Mouse (Mus musculus) c-Kit-positive CD71-negative TER-119-negative erythroid progenitor cells, embryonic 14.5 days (primary cell): ENCODE measurements around the gene Il1rapl1.

ENCODE experiments used
- DNase-seq: peaks from one replicate; pipeline ENCODE4 v3.0.0-alpha.2; 2013; ENCODE audit warnings: low read depth

Gene Il1rapl1

DNA sequence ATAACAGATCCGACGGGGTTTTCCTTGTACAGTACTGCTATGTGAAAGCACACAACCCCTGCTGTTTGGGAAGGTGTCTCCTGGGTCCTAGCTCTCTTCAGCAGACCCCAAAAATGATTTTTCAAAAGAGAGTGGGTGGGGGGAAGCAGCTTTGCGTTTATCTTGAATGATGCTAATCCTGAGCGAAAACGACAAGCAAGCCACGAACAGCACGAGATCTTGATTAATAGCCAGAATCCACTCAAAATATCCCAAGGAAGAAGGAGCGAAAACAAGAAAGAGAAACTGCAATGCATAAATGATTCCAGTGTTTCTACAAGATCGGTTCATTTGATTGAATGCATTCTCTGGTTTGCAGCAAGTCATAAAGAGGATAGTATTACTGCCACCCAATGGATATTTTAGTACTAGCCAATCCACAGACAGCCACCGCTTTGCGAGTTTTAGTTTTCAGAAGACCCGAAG, at the start of gene Il1rapl1:
Il1rapl1 (minus strand) TSS at position 37 of the 465 bp plus-strand sequence.
- DNase-seq: no peak

DNA sequence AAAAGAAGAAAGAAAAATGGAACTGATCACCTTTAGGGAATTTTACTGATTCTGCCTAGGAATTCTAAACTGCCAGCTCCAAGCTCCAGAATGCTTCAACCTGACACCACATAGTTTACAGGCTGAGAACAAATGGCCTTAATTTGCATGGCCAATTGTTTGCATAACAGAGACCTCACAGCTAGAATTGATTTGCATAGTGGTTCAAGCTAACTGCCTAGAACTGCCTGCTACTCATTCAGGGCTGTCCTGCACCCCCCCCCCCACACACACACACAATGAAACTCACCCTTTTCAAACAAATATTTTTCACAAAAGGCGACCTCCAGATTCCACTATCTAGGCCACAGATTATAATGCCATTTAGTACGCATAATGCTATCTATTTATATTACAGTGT, 42.6 kb upstream of the Il1rapl1 start:
- no peak for DNase-seq

DNA sequence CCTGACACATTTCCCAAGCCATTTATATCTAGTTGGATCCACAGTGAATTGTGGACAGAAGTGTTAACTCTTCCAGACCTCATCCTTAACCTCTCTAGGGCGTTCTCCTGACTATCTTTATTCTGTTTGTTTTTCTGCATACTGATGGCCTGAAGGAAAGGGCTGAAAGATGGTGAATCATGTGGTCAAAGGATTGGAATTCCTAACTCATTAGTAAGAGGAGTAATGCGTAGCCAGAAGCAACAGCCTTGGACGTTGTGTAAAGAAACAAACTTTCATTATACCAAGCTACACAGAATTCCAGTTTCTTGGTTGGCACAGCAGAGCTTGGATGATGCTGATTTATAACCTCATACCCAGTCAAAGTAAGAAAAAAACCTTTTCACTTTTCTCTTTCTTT, 10.2 kb upstream of the Il1rapl1 start:
- no peak for DNase-seq

DNA sequence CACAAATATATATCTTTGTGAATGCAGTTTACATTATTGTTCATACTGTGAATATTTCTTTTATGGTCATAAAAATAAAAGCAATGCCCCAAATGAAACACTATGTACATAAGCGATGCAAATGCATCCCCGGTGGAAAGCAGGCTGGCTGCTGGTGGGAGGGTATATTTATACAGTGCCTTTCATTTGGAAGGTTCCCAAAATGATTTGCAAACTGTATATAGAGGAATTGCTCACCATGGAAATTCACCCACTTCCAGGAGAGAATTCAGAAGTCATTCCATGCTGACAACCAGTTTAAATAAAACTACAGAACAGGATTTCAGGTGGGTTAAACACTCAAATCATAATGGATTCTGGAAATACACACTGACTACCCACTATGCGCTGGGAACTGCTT, 4.6 kb upstream of the Il1rapl1 start:
- DNase-seq: no peak

DNA sequence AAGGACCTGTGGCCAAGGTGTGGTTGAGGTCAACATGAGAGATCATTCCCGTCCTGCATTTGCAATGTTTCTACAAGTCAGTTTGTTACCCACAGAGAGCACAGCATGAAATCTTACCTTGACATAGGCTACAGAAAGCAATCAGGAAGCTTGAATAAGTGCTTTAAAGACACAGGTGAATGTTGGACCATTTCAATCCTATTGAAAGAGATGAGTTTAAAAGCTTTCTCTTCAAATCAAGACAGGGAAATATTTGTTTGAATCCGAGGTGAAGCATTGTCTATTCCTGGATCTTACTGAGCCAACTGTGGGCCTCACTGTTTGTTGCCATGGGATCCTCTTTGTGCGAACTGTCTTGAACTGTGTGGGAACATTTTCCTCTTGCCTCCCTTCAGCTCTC, 2.4 kb upstream of the Il1rapl1 start:
- no peak for DNase-seq

DNA sequence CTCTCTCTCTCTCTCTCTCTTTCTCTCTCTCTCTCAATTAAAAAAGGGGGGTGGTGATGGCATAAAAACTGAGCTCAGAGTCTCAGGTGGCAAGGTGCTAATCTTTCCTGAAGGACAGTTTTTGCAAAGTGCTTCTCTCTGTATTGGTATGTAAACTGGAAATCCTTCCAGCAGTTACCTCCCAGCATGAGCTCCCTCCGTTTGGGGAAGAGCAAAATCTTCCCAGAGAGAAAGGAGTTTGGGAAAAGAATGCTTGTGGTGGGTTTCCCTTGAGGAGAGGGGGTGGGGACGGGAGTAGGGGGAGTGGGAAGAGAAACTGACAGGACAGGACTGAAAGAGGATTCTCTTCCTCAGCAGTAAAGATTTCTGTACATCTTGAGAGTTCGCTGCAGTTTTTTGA, 881 bp upstream of the Il1rapl1 start:
- DNase-seq: no peak

DNA sequence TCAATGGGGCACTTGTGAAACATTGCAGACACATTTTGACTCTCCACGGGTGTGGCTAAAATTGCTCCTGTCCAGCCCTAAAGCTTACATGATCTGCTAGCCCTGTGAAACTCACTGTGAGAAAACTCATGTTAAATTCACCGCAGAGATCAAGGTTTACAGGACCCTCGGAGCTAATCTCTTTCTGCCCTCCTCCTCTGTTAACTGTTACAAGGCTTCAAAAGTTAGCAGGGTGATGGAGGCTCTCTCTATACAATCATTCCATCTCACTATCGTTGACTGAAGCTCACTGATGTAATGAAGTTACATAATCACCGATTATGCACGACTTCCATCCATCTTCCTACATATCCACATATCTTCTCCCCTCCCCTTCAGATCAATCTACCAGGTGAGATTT, 1.9 kb downstream of the Il1rapl1 start:
- no peak for DNase-seq

DNA sequence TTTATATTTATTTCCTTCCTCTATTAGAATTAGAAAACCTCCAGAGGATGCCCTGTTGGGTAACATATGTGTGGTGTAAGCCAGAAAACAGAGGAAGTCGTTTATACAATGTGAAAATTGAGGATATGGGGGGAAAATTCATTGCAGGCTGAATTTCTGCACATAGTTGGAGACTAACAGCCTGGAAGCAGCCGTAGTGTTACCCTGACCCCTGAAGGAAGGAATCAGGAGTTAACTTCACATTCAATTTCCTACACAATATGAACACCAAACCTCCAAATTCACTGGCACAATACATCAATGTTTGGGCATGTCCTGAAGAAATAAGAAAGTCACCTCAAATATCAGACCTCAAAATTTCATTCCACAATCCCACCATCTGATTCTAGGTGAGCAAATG, 3.2 kb downstream of the Il1rapl1 start:
- DNase-seq: no peak

DNA sequence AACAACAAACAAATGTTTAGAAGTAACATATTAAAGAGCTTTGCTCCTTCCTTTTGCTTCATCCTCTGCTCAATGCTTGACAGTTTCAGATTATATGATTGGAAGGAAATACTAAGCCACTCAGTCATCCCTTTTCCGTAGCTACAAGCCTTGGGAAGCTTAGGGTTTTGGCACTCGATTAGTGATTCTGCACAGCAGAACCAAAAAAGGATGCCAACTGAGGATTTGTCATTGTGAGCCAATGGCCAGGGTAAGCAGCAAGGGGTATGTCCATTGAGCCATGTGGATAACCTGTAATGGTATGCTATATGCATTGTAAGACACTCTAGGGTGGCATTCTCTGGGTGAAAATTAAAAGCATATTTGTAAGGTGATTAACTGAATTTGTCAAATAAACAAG, 5.7 kb downstream of the Il1rapl1 start:
- no peak for DNase-seq

DNA sequence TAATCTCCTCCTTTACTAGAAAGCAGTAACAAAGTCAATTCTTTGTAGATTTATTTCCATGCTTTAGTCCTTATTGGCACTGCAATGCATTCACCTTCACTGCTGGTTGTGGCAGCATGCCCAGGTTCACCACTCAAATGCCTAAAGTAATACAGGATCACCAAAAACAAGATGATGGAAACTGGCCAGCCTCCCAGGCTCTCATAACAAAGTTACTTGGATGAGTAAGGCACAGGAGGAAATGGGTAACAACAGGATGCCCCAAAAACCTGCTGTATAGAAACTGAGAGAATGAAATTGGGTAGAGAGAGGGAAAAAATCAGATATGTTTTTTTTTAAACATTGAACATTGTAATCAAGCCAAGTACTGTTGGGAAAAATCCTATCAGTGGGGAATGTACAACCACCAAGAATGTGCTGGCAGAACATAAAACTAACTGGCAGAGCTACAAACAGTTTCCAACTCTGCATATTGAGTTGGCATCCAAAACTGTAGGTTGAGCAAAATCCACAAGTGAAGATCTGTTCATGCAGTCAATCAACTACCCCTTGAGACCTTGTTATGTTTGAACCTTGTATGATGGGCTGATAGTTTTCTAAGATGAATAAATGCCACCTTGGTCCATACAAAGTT, 21.4 kb downstream of the Il1rapl1 start:
- DNase-seq: no peak

DNA sequence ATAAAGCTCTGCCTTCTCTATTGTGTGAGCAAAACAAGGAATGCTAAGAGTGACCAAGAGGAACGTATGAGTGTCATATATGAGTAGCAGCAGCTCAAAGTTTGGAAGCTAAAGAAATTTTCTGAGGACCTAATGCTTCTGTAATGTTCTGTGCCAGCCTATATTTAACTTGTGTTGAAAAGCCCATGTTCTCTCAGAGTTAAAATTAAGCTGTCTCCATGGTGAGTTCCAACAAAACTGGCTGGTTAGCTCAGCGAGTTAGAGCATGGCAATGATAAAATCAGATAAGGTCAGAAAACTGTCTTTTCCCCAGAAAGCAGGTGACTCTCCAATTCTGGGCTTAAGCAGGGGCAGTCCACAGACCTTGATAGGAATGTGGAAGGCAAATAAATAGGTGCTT, 25.6 kb downstream of the Il1rapl1 start:
- no peak for DNase-seq

DNA sequence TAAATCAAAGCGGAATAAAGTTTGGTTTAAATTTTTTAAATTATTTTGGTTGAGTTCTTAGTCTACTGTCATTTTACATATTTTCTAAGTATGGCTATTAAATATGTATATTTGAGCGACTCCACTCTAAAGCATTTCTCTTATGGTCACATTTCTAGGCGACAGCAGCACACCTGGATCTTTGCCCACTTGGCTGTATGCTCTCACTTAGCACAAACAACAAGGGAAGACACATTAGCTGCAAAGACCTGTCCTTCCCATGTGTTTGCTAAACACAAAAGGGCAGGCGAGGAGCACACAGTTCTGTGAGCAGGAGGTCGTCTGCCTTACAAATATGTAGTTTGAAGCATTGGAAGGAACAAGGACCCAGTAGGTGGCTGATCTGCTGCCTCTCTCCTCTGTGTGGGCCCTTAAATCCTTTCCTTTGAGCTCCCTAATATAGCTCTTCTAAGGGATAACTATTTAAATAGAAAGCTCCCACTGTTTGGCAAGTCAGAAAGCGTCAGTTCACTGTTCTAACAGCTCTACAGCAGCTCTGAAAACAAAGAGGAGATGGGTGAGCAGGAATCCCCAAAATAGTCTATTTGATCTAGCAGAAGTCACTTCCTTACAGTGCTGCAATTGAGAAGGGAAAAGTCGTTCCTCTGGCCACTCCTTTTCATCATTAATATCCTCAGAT, 42.6 kb downstream of the Il1rapl1 start:
- DNase-seq: no peak

DNA sequence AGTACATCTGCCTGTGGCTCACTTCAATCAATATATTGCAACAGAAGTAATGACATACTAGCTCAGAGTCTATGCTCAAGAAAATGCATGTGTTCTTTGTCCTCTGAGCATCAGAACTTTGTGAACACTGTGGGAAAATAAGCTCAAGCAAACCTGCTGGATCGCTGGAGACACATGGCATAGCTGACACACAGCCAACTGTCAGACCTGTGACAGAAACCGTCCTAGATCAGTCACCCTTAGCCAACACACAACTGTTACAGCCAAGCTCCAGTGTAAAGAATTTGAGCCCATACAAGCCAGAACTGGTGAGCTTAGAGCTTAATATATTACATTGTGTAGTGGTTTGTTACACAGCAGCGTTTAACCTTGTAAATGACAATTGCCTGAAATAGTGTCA, 45.1 kb downstream of the Il1rapl1 start:
- DNase-seq: no peak

DNA sequence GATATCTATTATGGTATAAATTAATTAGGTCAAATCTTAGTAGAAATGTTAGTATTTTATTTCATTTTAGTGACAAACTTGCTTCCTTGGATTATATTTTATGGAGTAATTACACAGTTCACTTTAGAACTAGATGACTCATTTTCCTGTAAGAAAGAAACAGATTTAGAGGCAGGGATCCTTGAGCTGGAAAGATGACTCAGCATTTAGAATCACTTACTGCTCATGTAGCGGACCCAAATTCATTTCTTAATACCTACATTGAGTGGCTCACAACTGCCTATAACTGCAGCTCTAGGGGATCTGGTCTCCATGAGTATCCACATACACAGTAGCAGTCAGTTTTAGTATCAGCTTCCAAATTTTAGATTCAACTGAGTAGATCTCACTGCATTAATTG, 71.9 kb downstream of the Il1rapl1 start:
- no peak for DNase-seq

DNA sequence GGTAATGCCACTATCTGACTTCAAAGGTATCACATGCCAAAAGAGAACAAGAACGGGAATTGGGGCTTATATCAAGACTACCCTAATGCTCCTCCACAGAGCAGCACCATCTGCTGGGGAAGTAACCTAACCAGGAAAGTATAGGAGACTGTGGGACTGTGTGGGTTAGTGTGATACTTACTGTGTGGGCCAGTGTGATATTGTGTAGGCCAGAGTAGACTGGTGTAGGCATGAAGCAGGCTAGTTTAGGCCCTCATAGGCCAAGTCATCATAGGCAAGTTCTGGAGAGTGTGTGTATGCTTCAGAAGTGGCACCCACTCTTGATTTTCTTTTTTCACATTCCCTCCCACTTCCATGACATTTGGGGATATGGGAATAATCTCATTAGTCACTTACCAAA, 76.5 kb downstream of the Il1rapl1 start:
- no peak for DNase-seq

DNA sequence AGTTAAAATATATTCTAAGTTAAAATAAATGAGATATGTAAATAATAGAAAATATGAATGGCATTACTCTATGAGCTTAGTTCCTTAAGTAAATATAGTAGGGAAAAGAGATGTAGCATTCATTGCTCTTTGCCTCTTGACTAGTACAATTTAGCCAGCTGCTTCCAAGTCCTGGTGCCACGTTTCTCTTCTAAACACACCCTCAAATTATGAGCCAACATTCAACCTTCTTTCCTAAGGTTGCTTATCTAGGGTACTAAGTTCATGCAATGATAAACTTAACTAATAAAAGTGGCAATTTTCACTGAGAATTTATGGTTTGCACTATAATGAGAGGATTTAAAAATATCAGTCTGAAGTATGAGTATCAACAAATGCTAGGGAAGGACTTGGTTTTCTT, 218.3 kb downstream of the Il1rapl1 start:
- no peak for DNase-seq

DNA sequence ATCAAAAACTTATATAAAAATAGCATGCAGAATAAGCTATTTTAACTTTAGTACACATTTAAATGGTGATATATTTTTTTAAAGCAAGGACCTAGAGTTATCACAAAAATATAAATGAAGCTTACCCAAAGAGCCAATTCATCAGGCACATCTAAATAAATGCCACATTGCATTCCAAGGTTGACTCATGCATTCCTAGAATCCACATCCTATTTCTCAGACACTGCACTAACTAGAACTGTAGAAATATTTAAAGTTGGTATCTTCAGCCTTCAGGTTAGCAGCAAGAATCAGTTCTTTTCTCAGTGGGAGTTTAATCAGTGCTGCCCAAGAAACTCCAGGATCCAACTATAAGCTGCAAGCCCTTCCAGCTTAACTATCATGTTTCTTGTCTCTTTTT, 223.5 kb downstream of the Il1rapl1 start:
- no peak for DNase-seq

DNA sequence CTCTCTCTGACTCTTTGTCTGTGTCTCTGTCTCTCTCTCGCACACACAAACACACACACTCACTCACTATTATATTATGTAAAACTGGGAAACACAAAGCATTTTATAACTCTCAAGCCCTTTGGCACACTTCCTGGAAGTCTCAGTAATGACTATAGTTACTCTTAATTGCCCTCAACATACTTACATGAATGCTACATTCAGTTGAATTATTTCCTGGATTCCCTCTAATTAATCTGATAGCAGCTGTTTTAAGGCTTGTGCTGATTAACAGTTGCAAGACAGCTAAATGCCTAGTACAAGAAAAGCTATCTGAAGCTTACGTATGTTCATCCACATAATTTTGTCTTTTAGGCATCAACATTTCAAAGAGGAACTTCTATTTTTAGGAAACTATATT, 261.3 kb downstream of the Il1rapl1 start:
- no peak for DNase-seq

DNA sequence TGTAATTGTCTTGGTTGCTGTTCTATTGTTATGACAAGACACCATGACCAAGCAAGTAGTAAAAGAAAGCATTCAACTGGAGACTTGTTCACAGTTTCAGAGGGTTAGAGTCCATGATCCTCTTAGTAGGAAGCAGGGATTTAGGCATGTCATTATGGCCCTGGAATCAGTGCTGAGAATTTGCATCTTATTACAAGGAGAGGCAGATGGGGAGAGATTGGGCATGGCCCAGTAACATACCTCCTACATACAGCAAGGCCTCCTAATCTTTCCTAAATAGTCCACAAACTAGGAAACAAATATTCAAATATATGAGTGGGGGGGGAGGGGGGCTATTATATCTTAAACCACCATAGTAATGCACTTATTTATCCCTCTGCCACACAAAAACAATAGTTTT, 301.6 kb downstream of the Il1rapl1 start:
- no peak for DNase-seq

DNA sequence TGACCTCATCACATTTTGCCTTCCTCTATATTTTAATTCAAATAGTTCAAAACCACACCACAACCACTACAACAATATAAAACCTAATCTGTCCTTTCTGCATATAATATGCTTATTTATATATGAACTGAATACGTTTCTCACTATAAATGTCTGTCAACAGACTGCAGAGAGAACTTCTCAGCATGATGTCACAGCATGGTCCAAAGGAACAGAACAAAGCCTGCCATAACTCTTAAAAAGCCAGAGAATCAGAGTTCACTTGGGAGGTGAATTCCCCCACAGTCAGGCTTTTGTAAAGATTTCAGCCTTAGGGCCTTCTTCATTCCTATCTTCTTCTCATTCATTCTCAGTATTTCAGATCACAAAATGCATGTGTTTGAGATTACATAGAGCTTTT, 307.7 kb downstream of the Il1rapl1 start:
- DNase-seq: no peak

DNA sequence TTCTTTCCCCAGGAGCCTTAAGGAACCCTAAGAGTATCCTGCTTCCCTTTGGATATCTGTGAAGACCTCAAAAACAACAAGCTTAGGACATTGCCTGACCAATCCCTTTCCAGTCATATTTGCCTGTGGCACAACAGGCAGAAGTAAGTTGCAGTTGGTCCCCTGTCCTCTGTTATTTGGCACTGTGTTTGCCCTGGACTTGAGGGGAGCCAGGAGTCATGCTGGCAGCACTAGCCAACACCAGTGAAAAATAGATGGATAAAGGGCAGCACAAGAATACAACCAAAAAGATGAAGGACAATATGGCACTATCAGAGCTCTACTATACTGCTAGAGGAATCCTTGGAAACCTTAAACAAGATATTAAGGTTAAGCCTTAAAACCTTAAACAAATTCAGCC, 322.4 kb downstream of the Il1rapl1 start:
- DNase-seq: no peak

DNA sequence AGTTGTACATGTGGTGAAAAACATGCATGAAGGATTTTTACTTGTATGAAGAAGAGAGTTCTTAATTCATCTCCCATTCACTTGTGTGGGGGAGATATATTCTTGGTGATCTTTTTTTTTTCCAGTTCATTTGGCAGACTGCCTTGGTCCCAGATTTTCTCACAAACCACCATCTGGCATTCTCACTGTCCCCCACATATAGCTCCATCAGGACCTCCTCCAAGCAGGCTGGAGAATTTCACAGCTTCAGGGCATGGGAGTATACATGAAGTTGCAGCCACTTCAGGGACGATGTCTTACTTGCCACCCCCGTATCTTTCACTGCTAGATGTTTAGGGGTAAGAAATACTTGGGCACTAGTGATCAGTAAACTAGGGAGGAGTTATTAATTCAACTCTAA, 404.9 kb downstream of the Il1rapl1 start:
- no peak for DNase-seq

DNA sequence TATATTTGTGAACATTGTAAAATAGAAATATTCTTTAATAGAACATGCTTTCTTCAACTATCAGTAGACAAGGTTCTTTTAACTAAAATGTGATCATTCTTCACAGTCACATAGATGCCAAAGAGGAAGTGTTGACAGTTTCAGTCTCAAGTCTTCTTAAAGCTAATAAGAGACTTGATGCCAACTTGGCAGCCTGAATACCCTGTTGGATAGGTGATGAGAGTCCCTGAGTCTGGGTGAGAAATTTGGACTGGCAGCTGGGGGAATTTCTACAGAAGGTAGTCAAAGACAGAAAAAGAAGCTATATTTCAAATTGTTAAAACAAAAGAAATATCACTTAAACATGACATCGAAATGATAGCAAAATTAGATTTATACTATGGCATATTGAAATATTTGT, 451.6 kb downstream of the Il1rapl1 start:
- no peak for DNase-seq

DNA sequence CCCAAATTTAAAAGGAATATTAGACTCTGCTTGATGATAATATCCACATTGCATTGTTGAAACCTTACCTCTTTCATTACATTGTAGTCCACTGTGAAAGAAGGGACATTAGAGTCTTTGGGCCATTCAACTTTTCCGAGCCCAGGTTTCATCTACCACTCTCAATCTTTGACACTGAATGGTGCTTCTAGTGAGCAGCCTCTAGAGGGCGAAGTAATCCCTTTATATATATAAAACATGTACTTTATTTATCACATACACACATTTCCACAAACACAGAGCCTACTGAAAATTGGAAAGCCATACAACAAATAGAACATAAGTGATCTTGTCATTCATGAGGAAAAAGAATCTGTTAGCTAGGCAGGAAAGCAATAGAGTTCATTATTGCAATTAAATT, 459.8 kb downstream of the Il1rapl1 start:
- DNase-seq: no peak
